Mouse (Mus musculus): Measurements from ENCODE around the gene Atad5. TPM values are rescaled to one million over a fixed set of nuclear protein-coding genes. Genes with fewer than 3 reads are reported as not detected.
A peak's percentile ranks its signal among the peaks of the same experiment; 100 is the strongest.
"Not testable (repeated sequence)": the region's sequence is repeated elsewhere in the genome, so short reads cannot be mapped to it uniquely, and the experiment has no call there.

Gene Atad5
- total RNA-seq (2021) = 1 to 10 TPM; 1.3 to 1.7 TPM
- long read RNA-seq, experiment 1 = 0 reads
- long read RNA-seq, experiment 2, partial matches to known transcripts = 1 of 1 reads
- long read RNA-seq, experiment 2, other reads (novel, unspliced or antisense) = 0 of 1 reads

GRCm38 (mm10) chr11:80088917-80089816 lies at the start of gene Atad5:
Gene Atad5, plus strand, starts transcription at chr11:80089400.
- intact Hi-C loops (cut with DNase I; ENCODE audit: low total_unique reads) = no loop called here
- peak; percentile 90 for DNase-seq

- intact Hi-C loops (cut with DNase I; ENCODE audit: low total_unique reads) = loop anchor here (10.0 kb wide), 1 partner anchor 102 kb away; the partner anchor contains the start of gene Tefm
- DNase-seq = peak; percentile 36
These were observed 46.4 kb upstream of the Atad5 start for GRCm38 (mm10) chr11:80042615-80043418.

GRCm38 (mm10) chr11:80043419-80043817 lies 45.8 kb upstream of the Atad5 start:
- no peak for DNase-seq
- intact Hi-C loops (cut with DNase I; ENCODE audit: low total_unique reads) = loop anchor here (10.0 kb wide), 1 partner anchor 101 kb away; the partner anchor contains the start of gene Tefm

GRCm38 (mm10) chr11:80046856-80047255 lies 42.3 kb upstream of the Atad5 start:
- intact Hi-C loops (cut with DNase I; ENCODE audit: low total_unique reads) = loop anchor here (10.0 kb wide), 1 partner anchor 98 kb away; the partner anchor contains the start of gene Tefm
- DNase-seq = no peak

GRCm38 (mm10) chr11:80050088-80050487 lies 39.1 kb upstream of the Atad5 start:
- intact Hi-C loops (cut with DNase I; ENCODE audit: low total_unique reads) = no loop called here
- no peak for DNase-seq

GRCm38 (mm10) chr11:80052456-80052855 lies 36.7 kb upstream of the Atad5 start:
- intact Hi-C loops (cut with DNase I; ENCODE audit: low total_unique reads) = no loop called here
- no peak for DNase-seq

GRCm38 (mm10) chr11:80053171-80053570 lies 36.0 kb upstream of the Atad5 start:
- DNase-seq = no peak
- intact Hi-C loops (cut with DNase I; ENCODE audit: low total_unique reads) = no loop called here

GRCm38 (mm10) chr11:80054659-80055058 lies 34.5 kb upstream of the Atad5 start:
- intact Hi-C loops (cut with DNase I; ENCODE audit: low total_unique reads) = no loop called here
- no peak for DNase-seq

GRCm38 (mm10) chr11:80056141-80056540 lies 33.1 kb upstream of the Atad5 start:
- no peak for DNase-seq
- intact Hi-C loops (cut with DNase I; ENCODE audit: low total_unique reads) = no loop called here

- DNase-seq = no peak
- intact Hi-C loops (cut with DNase I; ENCODE audit: low total_unique reads) = no loop called here
These were observed 27.0 kb upstream of the Atad5 start for GRCm38 (mm10) chr11:80062159-80062558.

- DNase-seq; intact Hi-C loops (cut with DNase I; ENCODE audit: low total_unique reads): not testable (repeated sequence)
These were observed 22.8 kb upstream of the Atad5 start for GRCm38 (mm10) chr11:80066373-80066772.

- intact Hi-C loops (cut with DNase I; ENCODE audit: low total_unique reads) = no loop called here
- no peak for DNase-seq
These were observed 21.6 kb upstream of the Atad5 start for GRCm38 (mm10) chr11:80067558-80067957.

- intact Hi-C loops (cut with DNase I; ENCODE audit: low total_unique reads) = no loop called here
- DNase-seq = no peak
These were observed 19.4 kb upstream of the Atad5 start for GRCm38 (mm10) chr11:80069815-80070214.

- no peak for DNase-seq
- intact Hi-C loops (cut with DNase I; ENCODE audit: low total_unique reads) = no loop called here
These were observed 18.2 kb upstream of the Atad5 start for GRCm38 (mm10) chr11:80071039-80071438.

GRCm38 (mm10) chr11:80072365-80072764 lies 16.8 kb upstream of the Atad5 start:
- intact Hi-C loops (cut with DNase I; ENCODE audit: low total_unique reads) = no loop called here
- no peak for DNase-seq

- intact Hi-C loops (cut with DNase I; ENCODE audit: low total_unique reads) = no loop called here
- DNase-seq = no peak
These were observed 13.5 kb upstream of the Atad5 start for GRCm38 (mm10) chr11:80075608-80076277.

- intact Hi-C loops (cut with DNase I; ENCODE audit: low total_unique reads) = no loop called here
- DNase-seq = no peak
These were observed 11.2 kb upstream of the Atad5 start for GRCm38 (mm10) chr11:80077784-80078545.

- no peak for DNase-seq
- intact Hi-C loops (cut with DNase I; ENCODE audit: low total_unique reads) = no loop called here
These were observed 10.4 kb upstream of the Atad5 start for GRCm38 (mm10) chr11:80078831-80079230.

- DNase-seq = no peak
- intact Hi-C loops (cut with DNase I; ENCODE audit: low total_unique reads) = no loop called here
These were observed 9.4 kb upstream of the Atad5 start for GRCm38 (mm10) chr11:80079751-80080150.

Measured in gastrocnemius, postnatal 14 days (tissue).